Mouse (Mus musculus) embryo, embryonic 9.5 days (tissue): ENCODE measurements around the gene Sdha.

ENCODE experiments used
- DNase-seq: peaks from one replicate; pipeline ENCODE4 v3.0.0-alpha.2; 2017; ENCODE audit errors: extremely low spot score

Sdha gene

GRCm38 (mm10) chr13:74349566-74350434 lies at the start of gene Sdha, which contains the start of gene Ccdc127:
TSS of gene Sdha (minus strand) at chr13:74350280.
TSS of gene Ccdc127 (plus strand) at chr13:74350309.
- peak; percentile 96 for DNase-seq

GRCm38 (mm10) chr13:74399298-74399839 lies 49.3 kb upstream of the Sdha start, which contains the start of gene Ftl1-ps1:
TSS of gene Ftl1-ps1 (plus strand) at chr13:74399694.
- peak; percentile 23 for DNase-seq

- DNase-seq: no peak
Observed at GRCm38 (mm10) chr13:74391156-74391555, 41.1 kb upstream of the Sdha start.

GRCm38 (mm10) chr13:74390371-74390990 lies 40.4 kb upstream of the Sdha start, which contains the start of gene Zfp72:
TSS of gene Zfp72 (minus strand) at chr13:74390836.
- DNase-seq: peak; percentile 67

GRCm38 (mm10) chr13:74389730-74390129 lies 39.6 kb upstream of the Sdha start:
- no peak for DNase-seq

GRCm38 (mm10) chr13:74382289-74382688 lies 32.2 kb upstream of the Sdha start:
- no peak for DNase-seq

GRCm38 (mm10) chr13:74381533-74382276 lies 31.6 kb upstream of the Sdha start:
- no peak for DNase-seq

GRCm38 (mm10) chr13:74363859-74364235 lies 13.8 kb upstream of the Sdha start, which contains the start of gene Lrrc14b:
TSS of gene Lrrc14b (minus strand) at chr13:74364005.
- no peak for DNase-seq

- DNase-seq: no peak
Observed at GRCm38 (mm10) chr13:74363176-74363858, 13.2 kb upstream of the Sdha start.

- DNase-seq: no peak
Observed at GRCm38 (mm10) chr13:74362218-74362617, 12.1 kb upstream of the Sdha start.

- DNase-seq: no peak
Observed at GRCm38 (mm10) chr13:74356491-74356890, 6.4 kb upstream of the Sdha start.

- no peak for DNase-seq
Observed at GRCm38 (mm10) chr13:74350435-74350906, 391 bp upstream of the Sdha start.

- peak; percentile 32 for DNase-seq
Observed at GRCm38 (mm10) chr13:74341036-74341435, 9.0 kb downstream of the Sdha start.

GRCm38 (mm10) chr13:74329321-74329720 lies 20.8 kb downstream of the Sdha start:
- no peak for DNase-seq

- DNase-seq: peak; percentile 91
Observed at GRCm38 (mm10) chr13:74317170-74317849, 32.8 kb downstream of the Sdha start, which contains the start of gene Pdcd6. TSS of gene Pdcd6 (minus strand) at chr13:74317580.

- DNase-seq: no peak
Observed at GRCm38 (mm10) chr13:74316789-74317169, 33.3 kb downstream of the Sdha start.

- no peak for DNase-seq
Observed at GRCm38 (mm10) chr13:74316386-74316785, 33.7 kb downstream of the Sdha start.

- no peak for DNase-seq
Observed at GRCm38 (mm10) chr13:74314616-74315015, 35.5 kb downstream of the Sdha start.

- no peak for DNase-seq
Observed at GRCm38 (mm10) chr13:74305780-74306179, 44.3 kb downstream of the Sdha start.

- no peak for DNase-seq
Observed at GRCm38 (mm10) chr13:74305380-74305779, 44.7 kb downstream of the Sdha start.
